Mouse (Mus musculus) stomach, embryonic 15.5 days (tissue): ENCODE data around the gene Otp. TPM values are rescaled to one million over a fixed set of nuclear protein-coding genes. Genes with fewer than 3 reads are reported as not detected.
A peak's percentile ranks its signal among the peaks of the same experiment; 100 is the strongest.

Source experiments
- ATAC-seq: fragments of 200-750 bp; cut with Nextera tagmentation; 2 replicates; pipeline ENCODE4 v1.8.0; 2017; ENCODE audit warnings: low read depth, moderate number of reproducible peaks, moderate TSS enrichment; ENCODE audit not compliant: insufficient read depth, low FRiP score
- H3K27ac ChIP-seq: fragments of 300-500 bp; sonication (generic); 2 replicates; pipeline ENCODE4 v1.5.1; 2015; ENCODE audit warnings: mild to moderate bottlenecking, inconsistent platforms
- H3K27me3 ChIP-seq: fragments of 300-500 bp; sonication (generic); replicated peaks from 2 replicates; pipeline ENCODE4 v1.6.1; 2015; ENCODE audit warnings: inconsistent platforms
- H3K36me3 ChIP-seq: fragments of 300-500 bp; sonication (generic); 2 replicates; pipeline ENCODE4 v1.6.1; 2015; ENCODE audit warnings: inconsistent platforms
- H3K4me1 ChIP-seq: fragments of 300-500 bp; sonication (generic); 2 replicates; pipeline ENCODE4 v1.6.1; 2015; ENCODE audit warnings: inconsistent platforms
- H3K4me2 ChIP-seq: fragments of 300-500 bp; sonication (generic); 2 replicates; pipeline ENCODE4 v1.6.1; 2015; ENCODE audit warnings: mild to moderate bottlenecking, inconsistent platforms
- H3K4me3 ChIP-seq: fragments of 300-500 bp; sonication (generic); replicated peaks from 2 replicates; pipeline ENCODE4 v1.5.1; 2015; ENCODE audit warnings: inconsistent platforms
- H3K9ac ChIP-seq: fragments of 300-500 bp; sonication (generic); 2 replicates; pipeline ENCODE4 v1.6.1; 2015; ENCODE audit warnings: inconsistent platforms
- H3K9me3 ChIP-seq: fragments of 300-500 bp; sonication (generic); 2 replicates; pipeline ENCODE4 v1.6.1; 2016; ENCODE audit warnings: inconsistent platforms
- WGBS: fragments of 180-500 bp; shearing (Covaris S2); methylation state at CpG from one replicate; pipeline ENCODE4 v1.1.7; 2015; 5-methylcytosine and 5-hydroxymethylcytosine counted together
- polyA plus RNA-seq: library from polyadenylated mRNA; unstranded; fragments of >200 nt; fragmentation: Nextera tagmentation; extraction: Ambion mirVana; gene quantifications from 2 replicates; pipeline ENCODE4 v1.2.1, GENCODE M21; 2015

Otp gene
- polyA plus RNA-seq, 1 experiment from 2014 or later, result not detected

DNA sequence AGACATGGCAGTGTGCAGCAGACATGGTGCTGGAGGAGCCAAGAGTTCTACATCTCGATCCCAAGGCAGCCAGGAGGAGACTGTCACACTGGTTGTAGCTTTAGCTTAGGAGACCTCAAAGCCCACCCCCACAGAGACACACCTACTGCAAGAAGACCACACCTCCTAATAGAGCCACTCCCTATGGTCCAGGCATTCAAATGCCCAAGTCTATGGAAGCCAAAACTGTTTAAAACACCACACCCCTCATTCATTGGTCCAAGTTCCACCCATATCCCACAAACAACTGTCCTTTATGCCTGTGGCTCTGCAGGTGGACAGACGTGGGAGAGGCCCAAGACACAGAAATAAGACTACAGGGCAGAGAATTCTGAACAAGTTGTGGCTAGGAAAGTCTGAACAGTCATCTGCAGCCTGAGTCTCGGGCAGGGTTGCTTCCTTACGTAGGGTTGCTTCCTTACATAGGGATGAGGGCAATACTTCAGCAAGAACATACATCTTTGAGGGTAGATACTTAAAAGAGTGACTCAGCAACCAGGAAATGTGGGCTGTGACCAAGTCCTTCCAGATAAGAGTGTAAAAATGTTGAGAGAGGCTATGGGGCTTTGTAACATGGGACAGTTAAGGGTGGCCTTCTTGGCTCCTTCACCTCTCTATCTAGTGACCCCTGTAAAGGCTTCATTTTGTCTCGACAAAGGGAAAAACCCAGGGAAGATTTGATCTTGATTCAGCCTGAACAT, 12.7 kb upstream of the Otp start:
- no peak overlapping the region for H3K9ac ChIP-seq
- H3K27me3 ChIP-seq, result peaks cover 40% of the 10 kb centered on the region
- H3K36me3 ChIP-seq, result no peaks in the 10 kb centered on the region
- H3K4me3 ChIP-seq, result no peak overlapping the region
- no peak overlapping the region for H3K27ac ChIP-seq
- no peaks in the 10 kb centered on the region for H3K9me3 ChIP-seq
- H3K4me2 ChIP-seq, result no peak overlapping the region
- ATAC-seq, result no peak
- no peaks in the 10 kb centered on the region for H3K4me1 ChIP-seq
- WGBS, result 65% methylated on average over 5 of the region's 5 CpGs

DNA sequence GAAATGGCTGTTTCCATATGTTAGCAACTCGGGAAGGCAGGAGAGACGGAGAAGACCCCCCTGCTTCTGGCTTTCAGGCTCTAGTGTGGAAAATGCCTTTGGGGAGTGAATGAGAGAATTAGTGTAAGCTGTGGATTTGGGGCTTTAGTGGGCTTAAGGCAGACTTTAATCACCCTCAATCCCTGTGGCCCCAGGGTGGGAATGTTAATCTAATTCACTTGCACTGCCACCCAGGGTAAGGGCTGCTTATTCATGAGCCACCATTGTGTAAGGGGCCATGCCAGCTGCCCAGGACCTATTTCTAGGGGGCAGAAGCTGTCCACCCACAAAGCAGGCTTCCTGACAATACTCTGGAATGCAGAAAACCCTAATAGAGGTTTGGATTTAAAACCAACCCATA, 8.5 kb upstream of the Otp start:
- peaks cover 5% of the 10 kb centered on the region; the same call in 1 of the 2 replicates for H3K4me1 ChIP-seq
- H3K4me2 ChIP-seq, result no peak overlapping the region
- H3K36me3 ChIP-seq, result no peaks in the 10 kb centered on the region
- no peak overlapping the region for H3K4me3 ChIP-seq
- peaks cover 77% of the 10 kb centered on the region for H3K27me3 ChIP-seq
- H3K9me3 ChIP-seq, result no peaks in the 10 kb centered on the region
- ATAC-seq, result no peak
- H3K9ac ChIP-seq, result no peak overlapping the region
- no peak overlapping the region for H3K27ac ChIP-seq
- 26% methylated on average over 2 of the region's 2 CpGs for WGBS

DNA sequence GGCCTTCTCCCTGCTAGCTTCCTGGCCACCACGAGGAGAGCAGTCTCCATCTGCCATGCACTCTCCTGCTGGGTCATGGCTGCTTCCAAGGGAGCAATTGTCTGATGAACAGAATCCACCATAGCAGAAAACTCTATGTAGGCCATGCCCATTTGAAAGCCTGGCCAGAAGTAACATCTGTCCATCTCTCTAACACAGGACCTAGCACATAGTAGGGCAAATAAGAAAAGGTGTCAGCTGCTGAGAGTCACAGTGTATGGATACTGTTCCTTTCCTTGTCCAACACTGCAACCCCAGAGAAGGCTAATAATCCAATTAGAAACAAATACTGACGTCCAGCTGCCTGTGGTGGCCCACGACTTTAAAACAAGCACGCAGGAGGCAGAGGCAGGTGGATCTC, 7.6 kb upstream of the Otp start:
- Histone ChIP-seq H3K27me3 (peaks cover 82% of the 10 kb centered on the region), H3K36me3 (no peaks in the 10 kb centered on the region), H3K9me3 (no peaks in the 10 kb centered on the region), H3K9ac (no peak overlapping the region), H3K4me3 (no peak overlapping the region), H3K27ac (no peak overlapping the region), H3K4me1 (peaks cover 5% of the 10 kb centered on the region; the same call in 1 of the 2 replicates), H3K4me2 (no peak overlapping the region)
- 56% methylated on average over 4 of the region's 4 CpGs for WGBS
- no peak for ATAC-seq

DNA sequence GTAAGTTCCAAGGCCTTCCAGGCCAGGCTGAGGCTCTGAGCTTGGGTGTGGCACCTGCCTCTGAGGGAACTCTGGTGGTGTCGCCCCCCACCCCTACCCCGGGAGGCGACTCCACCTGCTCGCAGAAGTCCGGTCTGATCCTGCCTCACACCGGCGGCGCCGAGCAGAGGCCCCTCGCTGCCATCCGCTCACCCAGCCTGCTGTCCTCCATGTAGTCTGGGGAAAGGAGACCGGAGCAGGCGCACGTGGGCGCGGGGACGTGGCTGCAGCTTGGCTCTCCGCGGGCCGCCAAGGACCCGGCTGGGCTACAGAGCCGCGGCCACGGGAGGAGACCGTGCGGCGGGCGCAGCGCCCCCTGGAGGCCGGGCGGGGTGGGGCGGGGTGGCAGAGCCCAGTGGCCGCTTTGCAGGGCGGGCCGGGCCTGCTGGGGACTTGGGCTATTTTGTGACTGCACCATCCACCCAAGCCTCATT, 6.9 kb upstream of the Otp start:
- WGBS, result 1% methylated on average over 32 of the region's 35 CpGs
- H3K27me3 ChIP-seq, result peaks cover 87% of the 10 kb centered on the region
- peak overlapping the region; percentile 31 for H3K4me3 ChIP-seq
- peak; percentile 53 for ATAC-seq
- no peaks in the 10 kb centered on the region for H3K36me3 ChIP-seq
- peak overlapping the region; percentile 60 for H3K4me2 ChIP-seq
- peaks cover 5% of the 10 kb centered on the region; the same call in 1 of the 2 replicates for H3K4me1 ChIP-seq
- no peak overlapping the region for H3K9ac ChIP-seq
- H3K27ac ChIP-seq, result no peak overlapping the region
- no peaks in the 10 kb centered on the region for H3K9me3 ChIP-seq

DNA sequence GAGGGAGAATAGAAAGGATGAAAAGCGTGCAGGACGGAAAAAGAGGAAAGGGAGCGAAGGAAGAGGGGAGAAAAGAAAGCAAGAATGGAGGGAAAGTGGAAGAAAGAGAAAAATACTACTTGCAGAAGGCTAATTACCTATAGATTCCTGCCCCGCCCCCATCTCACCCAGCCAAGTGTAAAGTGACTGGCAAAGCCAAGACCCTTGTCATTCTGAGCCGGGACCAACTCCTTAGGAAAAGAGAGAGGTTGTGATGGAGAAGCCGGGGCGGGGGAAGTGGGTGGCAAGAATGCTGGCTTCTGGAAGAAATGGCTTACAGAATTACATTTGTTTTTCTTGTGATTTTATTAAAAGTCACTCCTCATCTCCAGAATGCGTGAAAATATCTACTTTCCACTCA, 5.9 kb upstream of the Otp start:
- H3K27ac ChIP-seq, result no peak overlapping the region
- H3K27me3 ChIP-seq, result peaks cover 89% of the 10 kb centered on the region
- no peak overlapping the region for H3K9ac ChIP-seq
- H3K36me3 ChIP-seq, result no peaks in the 10 kb centered on the region
- H3K4me2 ChIP-seq, result no peak overlapping the region
- no peaks in the 10 kb centered on the region for H3K9me3 ChIP-seq
- peaks cover 8% of the 10 kb centered on the region; the same call in 1 of the 2 replicates for H3K4me1 ChIP-seq
- H3K4me3 ChIP-seq, result no peak overlapping the region
- 3% methylated on average over 8 of the region's 8 CpGs for WGBS
- no peak for ATAC-seq

DNA sequence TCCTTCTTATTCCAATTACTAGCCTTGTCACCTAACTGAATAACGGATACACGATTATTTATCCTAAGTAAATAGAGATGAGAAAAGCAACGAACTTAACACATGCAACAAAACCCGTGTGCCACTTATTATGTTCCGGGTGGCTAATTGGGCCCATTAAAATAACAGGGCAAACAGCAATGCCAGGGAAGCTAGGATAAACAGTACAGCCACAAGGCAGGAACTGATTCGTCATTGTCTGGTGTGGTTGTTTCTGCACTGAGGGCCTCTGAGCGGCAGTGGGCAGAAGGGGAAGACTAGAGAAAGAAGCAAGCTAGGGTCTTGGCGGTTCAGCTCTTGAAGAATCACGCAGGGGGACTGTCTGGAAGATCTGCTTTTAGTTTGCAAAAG, 5.3 kb upstream of the Otp start:
- Histone ChIP-seq H3K9ac (no peak overlapping the region), H3K4me1 (peaks cover 9% of the 10 kb centered on the region), H3K27ac (no peak overlapping the region), H3K9me3 (no peaks in the 10 kb centered on the region), H3K27me3 (peaks cover 90% of the 10 kb centered on the region), H3K4me3 (no peak overlapping the region), H3K36me3 (no peaks in the 10 kb centered on the region), H3K4me2 (no peak overlapping the region)
- WGBS, result 5% methylated on average over 9 of the region's 9 CpGs
- no peak for ATAC-seq

DNA sequence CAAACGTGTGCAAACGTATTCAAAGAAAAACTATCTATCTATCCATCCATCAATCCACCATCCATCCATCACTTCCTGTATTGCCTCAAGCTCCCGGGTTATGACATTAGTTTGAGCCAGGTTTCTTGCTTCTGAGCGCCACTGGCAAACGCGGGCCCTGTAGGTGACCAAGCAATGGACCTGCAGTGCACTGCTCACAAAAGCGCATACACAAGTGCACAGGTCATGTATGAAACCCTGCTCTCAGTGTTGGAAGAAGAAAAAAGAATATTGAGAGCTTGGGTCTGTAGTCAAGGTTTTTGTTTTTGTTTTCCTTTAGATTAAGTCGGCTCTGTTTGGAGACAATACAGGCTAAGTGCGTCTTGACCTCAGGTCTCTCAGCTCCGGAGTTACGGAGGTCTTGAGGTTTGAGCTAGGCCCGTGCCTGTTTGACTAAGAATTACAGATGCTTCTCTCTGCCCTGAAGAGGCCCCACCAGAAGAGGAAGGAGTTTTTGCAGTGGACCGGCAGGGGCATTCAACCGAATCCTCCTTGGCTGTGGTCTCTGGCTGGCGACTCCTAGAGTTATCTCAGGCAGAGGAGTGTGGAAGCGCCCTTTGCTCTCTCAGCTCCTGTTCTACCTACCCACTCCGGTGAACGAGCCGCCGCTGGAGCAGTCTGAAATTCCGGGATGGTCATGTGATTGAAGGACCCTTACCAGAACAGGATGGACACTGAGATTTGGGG, 4.8 kb upstream of the Otp start:
- Histone ChIP-seq H3K4me3 (no peak overlapping the region), H3K4me1 (peaks cover 13% of the 10 kb centered on the region), H3K4me2 (no peak overlapping the region), H3K27me3 (peaks cover 92% of the 10 kb centered on the region), H3K36me3 (no peaks in the 10 kb centered on the region), H3K9me3 (no peaks in the 10 kb centered on the region), H3K27ac (no peak overlapping the region), H3K9ac (no peak overlapping the region)
- WGBS, result 1% methylated on average over 21 of the region's 21 CpGs
- no peak for ATAC-seq

DNA sequence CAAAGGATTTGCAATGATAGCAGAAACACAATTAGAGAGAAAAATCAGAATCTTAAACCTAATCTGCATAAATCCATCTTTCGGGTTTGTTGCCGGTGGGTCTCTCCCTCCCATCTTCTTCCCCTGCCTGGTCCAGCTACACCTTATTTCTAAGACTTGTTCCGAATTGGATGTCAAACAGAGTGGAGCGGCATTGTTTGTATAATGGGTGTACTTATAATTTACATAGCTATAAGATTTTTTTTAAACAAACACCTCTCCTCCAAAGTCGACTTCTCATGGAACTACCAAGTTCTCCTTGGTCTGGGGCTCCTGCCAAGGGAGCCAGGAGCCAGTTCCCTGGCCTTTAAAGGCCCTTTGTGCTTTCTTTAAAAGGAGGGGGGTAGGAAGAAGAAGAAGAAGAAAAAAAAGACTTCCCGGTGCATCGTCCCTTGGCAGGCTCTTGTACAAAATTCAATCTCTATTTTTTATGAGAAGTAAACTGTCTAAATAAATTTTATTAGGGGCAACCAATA, 3.5 kb upstream of the Otp start:
- whole genome bisulfite sequencing, result 2% methylated on average over 7 of the region's 7 CpGs
- H3K27ac ChIP-seq, result no peak overlapping the region
- H3K9ac ChIP-seq, result no peak overlapping the region
- H3K4me3 ChIP-seq, result no peak overlapping the region
- no peak for ATAC-seq
- H3K4me2 ChIP-seq, result no peak overlapping the region
- peaks cover 89% of the 10 kb centered on the region for H3K27me3 ChIP-seq
- H3K4me1 ChIP-seq, result peaks cover 13% of the 10 kb centered on the region
- H3K9me3 ChIP-seq, result no peaks in the 10 kb centered on the region
- no peaks in the 10 kb centered on the region for H3K36me3 ChIP-seq

DNA sequence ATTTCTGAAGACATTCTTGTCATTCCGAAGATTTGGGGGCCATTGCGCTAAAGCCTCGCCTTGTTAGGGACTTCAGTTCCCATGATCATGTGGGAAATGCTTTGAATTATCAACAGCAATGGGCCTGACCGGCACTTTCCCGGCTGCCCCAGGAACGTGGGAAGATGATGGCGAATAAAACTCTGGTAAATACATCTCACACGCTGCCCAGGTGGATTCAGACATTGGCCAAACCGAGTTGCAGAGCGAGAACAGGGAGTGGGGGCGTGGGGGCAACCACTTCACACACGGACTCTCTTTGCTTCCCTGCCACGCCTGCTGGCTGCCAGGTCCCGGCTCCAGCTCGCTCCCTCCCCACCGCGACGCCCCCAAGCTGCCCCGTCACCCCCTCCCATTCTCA, 3.0 kb upstream of the Otp start:
- Histone ChIP-seq H3K27ac (no peak overlapping the region), H3K9me3 (no peaks in the 10 kb centered on the region), H3K27me3 (peaks cover 89% of the 10 kb centered on the region), H3K4me2 (no peak overlapping the region), H3K9ac (no peak overlapping the region), H3K36me3 (no peaks in the 10 kb centered on the region), H3K4me3 (no peak overlapping the region), H3K4me1 (peaks cover 13% of the 10 kb centered on the region)
- 2% methylated on average over 19 of the region's 19 CpGs for WGBS
- no peak for ATAC-seq

DNA sequence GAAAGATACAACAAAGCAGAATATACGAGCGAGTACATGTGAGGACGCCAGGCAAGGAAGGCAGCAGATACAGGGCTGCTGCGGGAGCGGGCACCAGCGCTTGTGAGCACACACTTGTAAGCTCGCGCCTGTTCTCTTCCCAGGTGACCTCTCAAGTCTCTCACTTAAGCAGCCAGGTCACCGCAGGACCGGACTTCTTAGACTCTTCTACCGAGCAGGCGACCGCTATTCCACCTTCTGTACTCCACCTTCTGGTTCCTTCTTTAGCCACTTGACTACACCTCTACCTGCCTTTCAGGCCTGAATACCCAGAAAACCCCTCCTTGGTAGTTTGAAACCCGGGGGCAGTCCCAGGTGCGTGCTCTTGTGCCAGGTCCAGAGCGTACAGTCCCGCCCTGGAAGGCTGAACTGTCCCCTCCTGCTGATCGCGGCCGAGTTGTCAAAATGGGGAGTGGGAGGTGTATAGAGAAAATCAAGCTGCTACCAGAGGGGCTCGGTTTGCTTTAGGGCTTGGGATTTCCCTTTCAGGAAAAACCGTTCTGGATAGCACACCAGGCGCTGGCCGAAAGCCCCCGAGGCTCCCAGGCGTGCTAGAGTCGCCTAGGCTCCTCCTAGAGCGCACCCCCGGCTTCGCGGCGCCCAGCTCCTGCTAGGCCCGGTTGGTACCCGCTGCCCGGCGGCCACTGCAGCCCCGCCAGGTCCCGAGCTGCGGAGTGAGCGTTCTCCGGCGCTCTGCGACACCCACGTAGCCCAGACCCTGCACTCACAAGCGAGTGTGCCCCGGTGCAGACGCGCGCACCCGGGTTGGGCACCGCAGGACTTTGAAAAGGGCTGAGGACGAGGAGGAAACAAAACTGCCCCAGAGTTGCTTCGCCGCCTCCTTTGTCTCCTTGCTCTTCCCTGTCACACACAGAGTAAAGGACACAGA, 2.0 kb upstream of the Otp start:
- no peak for ATAC-seq
- no peak overlapping the region for H3K4me3 ChIP-seq
- WGBS, result under 1% methylated on average over 54 of the region's 54 CpGs

DNA sequence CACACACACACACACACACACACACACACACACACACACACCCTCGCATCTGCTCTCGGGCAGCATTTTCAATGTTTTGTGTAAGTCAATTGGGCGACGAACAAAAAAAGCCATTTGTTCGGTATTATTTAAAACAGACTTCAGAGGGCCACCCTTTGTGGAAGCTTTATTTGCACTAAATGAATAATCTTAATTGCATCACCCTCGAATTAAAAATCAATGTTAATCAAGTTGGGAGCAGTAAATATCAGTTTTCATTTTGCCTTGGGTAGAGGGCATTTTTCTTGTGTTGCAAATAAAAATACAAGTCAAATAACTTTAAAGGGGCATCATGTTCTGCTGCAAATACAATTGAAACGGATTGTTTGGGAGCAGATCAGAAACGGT, 1.4 kb upstream of the Otp start:
- Histone ChIP-seq H3K36me3 (no peaks in the 10 kb centered on the region), H3K4me1 (peaks cover 10% of the 10 kb centered on the region), H3K27ac (no peak overlapping the region), H3K4me2 (no peak overlapping the region), H3K9ac (no peak overlapping the region), H3K9me3 (no peaks in the 10 kb centered on the region), H3K4me3 (no peak overlapping the region), H3K27me3 (peaks cover 81% of the 10 kb centered on the region)
- 1% methylated on average over 8 of the region's 8 CpGs for WGBS
- no peak for ATAC-seq

More for the DNA sequence above, 2.0 kb upstream of the Otp start:
- Histone ChIP-seq H3K27me3 (peaks cover 87% of the 10 kb centered on the region), H3K9me3 (no peaks in the 10 kb centered on the region), H3K27ac (no peak overlapping the region), H3K4me1 (peaks cover 13% of the 10 kb centered on the region), H3K4me2 (no peak overlapping the region), H3K36me3 (no peaks in the 10 kb centered on the region), H3K9ac (no peak overlapping the region)
